Mouse (Mus musculus) spleen, adult 2 months (tissue): ENCODE results near the gene Fry. TPM values are rescaled to one million over a fixed set of nuclear protein-coding genes. Genes with fewer than 3 reads are reported as not detected.

Experiments
- DNase-seq, 2 experiments: peaks; one replicate each; pipeline versions ENCODE4 v3.0.0 to v3.0.0-alpha.2; 2012 to 2021; ENCODE audit warnings: low spot score in 2 of 2, low read depth in 1 of 2
- H3K27ac ChIP-seq: fragments of 200-500 bp; 2 replicates; pipeline ENCODE4 v1.5.1; 2012; ENCODE audit warnings: low read length, inconsistent platforms; ENCODE audit not compliant: insufficient read depth
- H3K27me3 ChIP-seq: fragments of 200-500 bp; 2 replicates; pipeline ENCODE4 v1.6.1; 2012; ENCODE audit warnings: mild to moderate bottlenecking, moderate library complexity, low read length, inconsistent platforms; ENCODE audit not compliant: control insufficient read depth, insufficient read depth
- H3K36me3 ChIP-seq: fragments of 200-500 bp; 2 replicates; pipeline ENCODE4 v1.6.1; 2012; ENCODE audit warnings: mild to moderate bottlenecking, low read length, inconsistent platforms; ENCODE audit not compliant: control insufficient read depth, insufficient read depth
- H3K4me1 ChIP-seq: fragments of 200-500 bp; 2 replicates; pipeline ENCODE4 v1.6.1; 2011; ENCODE audit warnings: inconsistent platforms; ENCODE audit not compliant: control insufficient read depth, insufficient read depth, insufficient read length
- H3K4me3 ChIP-seq: fragments of 200-500 bp; 2 replicates; pipeline ENCODE4 v1.5.1; 2011; ENCODE audit warnings: mild to moderate bottlenecking, inconsistent platforms; ENCODE audit not compliant: insufficient read depth, insufficient read length; ENCODE audit errors: extremely low read depth
- CTCF ChIP-seq: fragments of 200-500 bp; IDR thresholded peaks from 2 replicates; pipeline ENCODE4 v1.5.1; 2011; ENCODE audit warnings: mild to moderate bottlenecking, inconsistent platforms; ENCODE audit not compliant: insufficient read depth, insufficient read length, insufficient replicate concordance; ENCODE audit errors: extremely low read depth
- POLR2A ChIP-seq: fragments of 200-500 bp; IDR thresholded peaks from 2 replicates; pipeline ENCODE4 v1.6.1; 2011; ENCODE audit warnings: low read depth, low read length, inconsistent platforms
- WGBS: fragments of 180-500 bp; shearing (Covaris S2); methylation state at CpG from one replicate; pipeline ENCODE4 v1.1.7; 2018; 5-methylcytosine and 5-hydroxymethylcytosine counted together
- polyA plus RNA-seq: library from polyadenylated mRNA; depleted of rRNA; stranded (reverse); fragments of >200 nt; gene quantifications from 2 replicates; pipeline ENCODE4 v1.2.3, GENCODE M21; 2012

The Fry gene
- polyA plus RNA-seq, 1 experiment = 9.2 TPM

GRCm38 (mm10) chr5:150426595-150426994 lies 308.1 kb downstream of the Fry start:
- peaks cover 12% of the 10 kb centered on the region for H3K36me3 ChIP-seq
- DNase-seq = peak in 1 of 2 experiments; percentile 16
- 87% methylated on average over 3 of the region's 3 CpGs for WGBS

GRCm38 (mm10) chr5:150431286-150431685 lies 312.8 kb downstream of the Fry start:
- peaks cover 15% of the 10 kb centered on the region for H3K36me3 ChIP-seq
- peak in 1 of 2 experiments; percentile 11 for DNase-seq
- no peaks in the 10 kb centered on the region for H3K27me3 ChIP-seq
- no peak overlapping the region for H3K4me3 ChIP-seq
- TF ChIP-seq CTCF = peak; percentile 19; the same call in 1 of the 2 replicates
- TF ChIP-seq POLR2A = no peak
- WGBS = 94% methylated on average over 7 of the region's 7 CpGs
- H3K27ac ChIP-seq = no peak overlapping the region
- H3K4me1 ChIP-seq = no peaks in the 10 kb centered on the region

More at GRCm38 (mm10) chr5:150426595-150426994, 308.1 kb downstream of the Fry start:
- no peak overlapping the region for H3K4me3 ChIP-seq
- no peaks in the 10 kb centered on the region for H3K27me3 ChIP-seq
- H3K27ac ChIP-seq = no peak overlapping the region
- no peaks in the 10 kb centered on the region for H3K4me1 ChIP-seq
- peak; percentile 34; the same call in 1 of the 2 replicates for TF ChIP-seq CTCF
- TF ChIP-seq POLR2A = no peak

- Histone ChIP-seq H3K27me3 (no peaks in the 10 kb centered on the region), H3K36me3 (peaks cover 21% of the 10 kb centered on the region), H3K4me1 (no peaks in the 10 kb centered on the region), H3K27ac (no peak overlapping the region), H3K4me3 (no peak overlapping the region)
- DNase-seq = no peak
- TF ChIP-seq CTCF (no peak), POLR2A (no peak)
- 98% methylated on average over 2 of the region's 2 CpGs for WGBS
Measured at GRCm38 (mm10) chr5:150432960-150433359, 314.5 kb downstream of the Fry start.

- no peak overlapping the region for H3K27ac ChIP-seq
- H3K36me3 ChIP-seq = peaks cover 20% of the 10 kb centered on the region
- no peak for DNase-seq
- H3K4me3 ChIP-seq = no peak overlapping the region
- no peaks in the 10 kb centered on the region for H3K4me1 ChIP-seq
- no peaks in the 10 kb centered on the region for H3K27me3 ChIP-seq
- WGBS = 94% methylated on average over 34 of the region's 34 CpGs
- no peak for TF ChIP-seq CTCF
- TF ChIP-seq POLR2A = no peak
Measured at GRCm38 (mm10) chr5:150436629-150437389, 318.4 kb downstream of the Fry start.

GRCm38 (mm10) chr5:150441690-150442089 lies 323.2 kb downstream of the Fry start:
- Histone ChIP-seq H3K4me3 (no peak overlapping the region), H3K27me3 (no peaks in the 10 kb centered on the region), H3K4me1 (no peaks in the 10 kb centered on the region), H3K27ac (no peak overlapping the region), H3K36me3 (peaks cover 15% of the 10 kb centered on the region)
- TF ChIP-seq POLR2A (no peak), CTCF (peak; percentile 24; the same call in 1 of the 2 replicates)
- peak; percentile 21 to 26 for DNase-seq
- WGBS = 47% methylated on average over 7 of the region's 7 CpGs

GRCm38 (mm10) chr5:150451281-150452003 lies 333.0 kb downstream of the Fry start:
- Histone ChIP-seq H3K27me3 (no peaks in the 10 kb centered on the region), H3K36me3 (peaks cover 29% of the 10 kb centered on the region), H3K27ac (no peak overlapping the region), H3K4me3 (no peak overlapping the region), H3K4me1 (no peaks in the 10 kb centered on the region)
- 90% methylated on average over 9 of the region's 9 CpGs for WGBS
- TF ChIP-seq CTCF = no peak
- no peak for TF ChIP-seq POLR2A
- no peak for DNase-seq
